Mouse (Mus musculus) lung, embryonic 15.5 days (tissue): ENCODE measurements around the gene Ramp1. TPM values are rescaled to one million over a fixed set of nuclear protein-coding genes. Genes with fewer than 3 reads are reported as not detected.

Experiments used
- ATAC-seq: fragments of 200-750 bp; cut with Nextera tagmentation; 2 replicates; pipeline ENCODE4 v1.8.0; 2017; ENCODE audit warnings: moderate number of reproducible peaks, borderline replicate concordance; ENCODE audit not compliant: low FRiP score, low TSS enrichment; ENCODE audit errors: extremely low read depth
- H3K27ac ChIP-seq: fragments of 300-500 bp; sonication (generic); 2 replicates; pipeline ENCODE4 v1.5.1; 2015; ENCODE audit warnings: moderate library complexity, mild to moderate bottlenecking, inconsistent platforms
- H3K27me3 ChIP-seq: fragments of 300-500 bp; sonication (generic); 2 replicates; pipeline ENCODE4 v1.6.1; 2015; ENCODE audit warnings: inconsistent platforms
- H3K36me3 ChIP-seq: fragments of 300-500 bp; sonication (generic); 2 replicates; pipeline ENCODE4 v1.6.1; 2015; ENCODE audit warnings: inconsistent platforms
- H3K4me1 ChIP-seq: fragments of 300-500 bp; sonication (generic); 2 replicates; pipeline ENCODE4 v1.6.1; 2015; ENCODE audit warnings: inconsistent platforms
- H3K4me2 ChIP-seq: fragments of 300-500 bp; sonication (generic); 2 replicates; pipeline ENCODE4 v1.6.1; 2015; ENCODE audit warnings: inconsistent platforms, mild to moderate bottlenecking, moderate library complexity
- H3K4me3 ChIP-seq: fragments of 300-500 bp; sonication (generic); 2 replicates; pipeline ENCODE4 v1.5.1; 2015; ENCODE audit warnings: mild to moderate bottlenecking, inconsistent platforms
- H3K9ac ChIP-seq: fragments of 300-500 bp; sonication (generic); 2 replicates; pipeline ENCODE4 v1.6.1; 2015; ENCODE audit warnings: inconsistent platforms
- H3K9me3 ChIP-seq: fragments of 300-500 bp; sonication (generic); 2 replicates; pipeline ENCODE4 v1.6.1; 2016; ENCODE audit warnings: inconsistent platforms
- WGBS: fragments of 180-500 bp; shearing (Covaris S2); methylation state at CpG from one replicate; pipeline ENCODE4 v1.1.7; 2015; 5-methylcytosine and 5-hydroxymethylcytosine counted together
- polyA plus RNA-seq: library from polyadenylated mRNA; unstranded; fragments of >200 nt; fragmentation: Nextera tagmentation; extraction: Ambion mirVana; gene quantifications from 2 replicates; pipeline ENCODE4 v1.2.1, GENCODE M21; 2015

Ramp1 gene
- polyA plus RNA-seq, 1 experiment from 2014 or later, result 8.3 TPM

GRCm38 (mm10) chr1:91216504-91217267 lies 37.1 kb downstream of the Ramp1 start:
- Histone ChIP-seq H3K9ac (no peak overlapping the region), H3K9me3 (no peaks in the 10 kb centered on the region), H3K27me3 (no peaks in the 10 kb centered on the region), H3K4me2 (no peak overlapping the region), H3K4me1 (peaks cover 5% of the 10 kb centered on the region), H3K36me3 (no peaks in the 10 kb centered on the region), H3K27ac (peak overlapping the region; percentile 33), H3K4me3 (no peak overlapping the region)
- ATAC-seq, result no peak; the same call in 1 of the 2 replicates
- WGBS, result 45% methylated on average over 10 of the region's 10 CpGs

- Histone ChIP-seq H3K27ac (no peak overlapping the region), H3K4me2 (no peak overlapping the region), H3K36me3 (no peaks in the 10 kb centered on the region), H3K9ac (no peak overlapping the region), H3K4me3 (no peak overlapping the region), H3K4me1 (no peaks in the 10 kb centered on the region), H3K9me3 (no peaks in the 10 kb centered on the region), H3K27me3 (no peaks in the 10 kb centered on the region)
- 79% methylated on average over 7 of the region's 7 CpGs for whole genome bisulfite sequencing
- no peak for ATAC-seq
Observed at GRCm38 (mm10) chr1:91219641-91220321, 40.2 kb downstream of the Ramp1 start.

- Histone ChIP-seq H3K9me3 (no peaks in the 10 kb centered on the region), H3K9ac (no peak overlapping the region), H3K36me3 (no peaks in the 10 kb centered on the region), H3K4me1 (no peaks in the 10 kb centered on the region), H3K27me3 (no peaks in the 10 kb centered on the region), H3K4me2 (no peak overlapping the region), H3K27ac (no peak overlapping the region), H3K4me3 (no peak overlapping the region)
- WGBS, result 71% methylated on average over 3 of the region's 3 CpGs
- ATAC-seq, result no peak
Observed at GRCm38 (mm10) chr1:91220322-91220672, 40.7 kb downstream of the Ramp1 start.

- H3K4me1 ChIP-seq, result peaks cover 3% of the 10 kb centered on the region; the same call in 1 of the 2 replicates
- H3K9me3 ChIP-seq, result no peaks in the 10 kb centered on the region
- no peak overlapping the region for H3K4me3 ChIP-seq
- no peak overlapping the region for H3K4me2 ChIP-seq
- H3K36me3 ChIP-seq, result no peaks in the 10 kb centered on the region
- ATAC-seq, result no peak
- H3K9ac ChIP-seq, result no peak overlapping the region
- no peaks in the 10 kb centered on the region for H3K27me3 ChIP-seq
- 65% methylated on average over 4 of the region's 4 CpGs for WGBS
- no peak overlapping the region for H3K27ac ChIP-seq
Observed at GRCm38 (mm10) chr1:91226562-91226961, 46.9 kb downstream of the Ramp1 start.

- no peaks in the 10 kb centered on the region for H3K27me3 ChIP-seq
- no peak overlapping the region for H3K9ac ChIP-seq
- peaks cover 8% of the 10 kb centered on the region; the same call in 1 of the 2 replicates for H3K4me1 ChIP-seq
- no peaks in the 10 kb centered on the region for H3K36me3 ChIP-seq
- WGBS, result 48% methylated on average over 15 of the region's 15 CpGs
- no peak overlapping the region for H3K27ac ChIP-seq
- no peak for ATAC-seq
- H3K4me3 ChIP-seq, result no peak overlapping the region
- no peak overlapping the region for H3K4me2 ChIP-seq
- H3K9me3 ChIP-seq, result no peaks in the 10 kb centered on the region
Observed at GRCm38 (mm10) chr1:91227381-91228054, 47.9 kb downstream of the Ramp1 start.

GRCm38 (mm10) chr1:91231142-91231541 lies 51.5 kb downstream of the Ramp1 start:
- no peak for ATAC-seq
- H3K9ac ChIP-seq, result no peak overlapping the region
- H3K4me1 ChIP-seq, result peaks cover 8% of the 10 kb centered on the region; the same call in 1 of the 2 replicates
- no peak overlapping the region for H3K27ac ChIP-seq
- H3K4me3 ChIP-seq, result no peak overlapping the region
- H3K27me3 ChIP-seq, result no peaks in the 10 kb centered on the region; the same call in 1 of the 2 replicates
- H3K36me3 ChIP-seq, result no peaks in the 10 kb centered on the region
- no peaks in the 10 kb centered on the region for H3K9me3 ChIP-seq
- no peak overlapping the region for H3K4me2 ChIP-seq
- 64% methylated on average over 6 of the region's 6 CpGs for WGBS

GRCm38 (mm10) chr1:91231896-91232295 lies 52.3 kb downstream of the Ramp1 start:
- peak; percentile 80 for ATAC-seq

GRCm38 (mm10) chr1:91235395-91235794 lies 55.8 kb downstream of the Ramp1 start:
- Histone ChIP-seq H3K9ac (no peak overlapping the region), H3K36me3 (no peaks in the 10 kb centered on the region), H3K4me3 (no peak overlapping the region), H3K9me3 (no peaks in the 10 kb centered on the region), H3K4me2 (no peak overlapping the region), H3K4me1 (0 out of 2 replicates have a peak, but pooled peaks cover 4% of the 10 kb centered on the region), H3K27me3 (peaks cover 2% of the 10 kb centered on the region), H3K27ac (no peak overlapping the region)
- no peak for ATAC-seq
- WGBS, result 52% methylated on average over 5 of the region's 5 CpGs

More at GRCm38 (mm10) chr1:91231896-91232295, 52.3 kb downstream of the Ramp1 start:
- Histone ChIP-seq H3K27ac (no peak overlapping the region), H3K9ac (no peak overlapping the region), H3K4me2 (no peak overlapping the region), H3K4me1 (peaks cover 8% of the 10 kb centered on the region; the same call in 1 of the 2 replicates), H3K27me3 (no peaks in the 10 kb centered on the region; the same call in 1 of the 2 replicates), H3K36me3 (no peaks in the 10 kb centered on the region), H3K4me3 (no peak overlapping the region), H3K9me3 (no peaks in the 10 kb centered on the region)
- 5% methylated on average over 5 of the region's 5 CpGs for WGBS

- WGBS, result 72% methylated on average over 6 of the region's 6 CpGs
Observed at GRCm38 (mm10) chr1:91237676-91238075, 58.1 kb downstream of the Ramp1 start.

GRCm38 (mm10) chr1:91239112-91239511 lies 59.5 kb downstream of the Ramp1 start:
- Histone ChIP-seq H3K9ac (no peak overlapping the region), H3K27me3 (peaks cover 2% of the 10 kb centered on the region), H3K36me3 (no peaks in the 10 kb centered on the region), H3K9me3 (no peaks in the 10 kb centered on the region), H3K4me3 (no peak overlapping the region), H3K27ac (no peak overlapping the region), H3K4me1 (no peaks in the 10 kb centered on the region), H3K4me2 (no peak overlapping the region)
- ATAC-seq, result no peak
- 5% methylated on average over 5 of the region's 5 CpGs for WGBS

More at GRCm38 (mm10) chr1:91237676-91238075, 58.1 kb downstream of the Ramp1 start:
- Histone ChIP-seq H3K9me3 (no peaks in the 10 kb centered on the region), H3K4me3 (no peak overlapping the region), H3K36me3 (no peaks in the 10 kb centered on the region), H3K27ac (no peak overlapping the region), H3K4me2 (no peak overlapping the region), H3K9ac (no peak overlapping the region), H3K27me3 (peaks cover 2% of the 10 kb centered on the region), H3K4me1 (no peaks in the 10 kb centered on the region)
- ATAC-seq, result no peak

- no peak for ATAC-seq
- H3K27ac ChIP-seq, result no peak overlapping the region
- 64% methylated on average over 1 of the region's 1 CpGs for WGBS
- H3K4me3 ChIP-seq, result no peak overlapping the region
- H3K36me3 ChIP-seq, result no peaks in the 10 kb centered on the region
- H3K9ac ChIP-seq, result no peak overlapping the region
- no peak overlapping the region for H3K4me2 ChIP-seq
- H3K27me3 ChIP-seq, result peaks cover 2% of the 10 kb centered on the region
- H3K9me3 ChIP-seq, result no peaks in the 10 kb centered on the region
- H3K4me1 ChIP-seq, result no peaks in the 10 kb centered on the region
Observed at GRCm38 (mm10) chr1:91239800-91240199, 60.2 kb downstream of the Ramp1 start.

GRCm38 (mm10) chr1:91240685-91241084 lies 61.1 kb downstream of the Ramp1 start:
- Histone ChIP-seq H3K27me3 (peaks cover 2% of the 10 kb centered on the region), H3K36me3 (no peaks in the 10 kb centered on the region), H3K4me2 (no peak overlapping the region), H3K9ac (no peak overlapping the region), H3K9me3 (no peaks in the 10 kb centered on the region), H3K27ac (no peak overlapping the region), H3K4me3 (no peak overlapping the region), H3K4me1 (no peaks in the 10 kb centered on the region)
- 75% methylated on average over 1 of the region's 1 CpGs for WGBS
- ATAC-seq, result peak; percentile 23; the same call in 1 of the 2 replicates
